In the genomic region with DNA sequence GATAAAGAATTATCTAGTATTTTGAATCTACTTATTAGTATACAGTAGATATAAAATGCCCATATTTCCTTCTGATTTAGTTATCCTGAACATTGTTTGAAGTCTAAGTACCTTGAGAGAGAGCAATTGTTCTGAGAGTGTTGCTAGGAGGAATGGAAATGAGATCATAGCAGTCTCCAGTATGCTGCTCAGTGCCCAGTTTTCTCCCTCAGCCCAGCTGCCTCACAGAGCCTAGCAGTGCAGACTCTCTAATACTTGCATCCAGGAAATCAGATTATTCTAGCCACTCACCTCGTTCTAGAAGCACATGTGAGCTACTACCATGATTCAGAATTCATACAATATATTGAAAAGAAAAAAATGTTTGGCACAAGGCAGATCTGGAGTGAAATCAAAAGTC, we compare ENCODE assay signal across 13 mouse cellular contexts.
"Had no signal": no experiment of that assay in that cellular context is flagged by ENCODE, and none has a peak within 500 bp of the region (broad histone marks: within the 10 kb centered on the region; RNA-seq: fewer than 3 reads in every experiment).

No protein-coding gene starts in this region.

- ATAC-seq: lung, postnatal 0 days; midbrain, embryonic 15.5 days had no signal

- H3K9ac ChIP-seq: liver, embryonic 15.5 days; midbrain, embryonic 15.5 days; neural tube, embryonic 12.5 days; stomach, embryonic 15.5 days had no signal

- H3K27ac ChIP-seq: limb, embryonic 10.5 days; liver, embryonic 15.5 days; midbrain, embryonic 15.5 days; neural tube, embryonic 12.5 days; stomach, embryonic 15.5 days had no signal

- H3K9me3 ChIP-seq: limb, embryonic 10.5 days; liver, embryonic 15.5 days; midbrain, embryonic 15.5 days; neural tube, embryonic 12.5 days; stomach, embryonic 15.5 days had no signal

- DNase-seq: kidney, adult 8-10 months; kidney, postnatal 25 days; lung, adult 2 months; lung, postnatal 36 days; thymus, adult 2 months; thymus, postnatal 25 days had no signal

- H3K27me3 ChIP-seq: liver, embryonic 15.5 days; midbrain, embryonic 15.5 days; neural tube, embryonic 12.5 days; stomach, embryonic 15.5 days had no signal

- H3K4me3 ChIP-seq: limb, embryonic 10.5 days; liver, embryonic 15.5 days; midbrain, embryonic 15.5 days; neural tube, embryonic 12.5 days; stomach, embryonic 15.5 days had no signal

- H3K4me2 ChIP-seq: liver, embryonic 11.5 days; liver, embryonic 15.5 days; midbrain, embryonic 15.5 days; neural tube, embryonic 12.5 days; stomach, embryonic 15.5 days had no signal

- H3K36me3 ChIP-seq: limb, embryonic 10.5 days; liver, embryonic 15.5 days; midbrain, embryonic 15.5 days; neural tube, embryonic 12.5 days; stomach, embryonic 15.5 days had no signal

- H3K4me1 ChIP-seq: limb, embryonic 10.5 days; liver, embryonic 15.5 days; midbrain, embryonic 15.5 days; neural tube, embryonic 12.5 days; stomach, embryonic 15.5 days had no signal
